Mouse (Mus musculus) hindbrain, embryonic 14.5 days (tissue): ENCODE results near the gene Dll3. TPM values are rescaled to one million over a fixed set of nuclear protein-coding genes. Genes with fewer than 3 reads are reported as not detected.

Experiments
- ATAC-seq: fragments of 200-750 bp; cut with Nextera tagmentation; 2 replicates; pipeline ENCODE4 v1.8.0; 2017; ENCODE audit warnings: moderate number of reproducible peaks, mild to moderate bottlenecking, moderate TSS enrichment, moderate library complexity; ENCODE audit not compliant: low FRiP score
- DNase-seq: peaks from one replicate; pipeline ENCODE4 v3.0.0-alpha.2; 2015; ENCODE audit warnings: low spot score
- H3K27ac ChIP-seq: fragments of 300-500 bp; sonication (generic); 2 replicates; pipeline ENCODE4 v1.5.1; 2014; ENCODE audit warnings: mild to moderate bottlenecking, moderate library complexity
- H3K27me3 ChIP-seq: fragments of 300-500 bp; sonication (generic); 2 replicates; pipeline ENCODE4 v1.6.1; 2014; ENCODE audit warnings: mild to moderate bottlenecking, low read length, mixed read lengths; ENCODE audit not compliant: control insufficient read depth, insufficient read depth
- H3K36me3 ChIP-seq: fragments of 300-500 bp; sonication (generic); replicated peaks from 2 replicates; pipeline ENCODE4 v1.6.1; 2014; ENCODE audit not compliant: control insufficient read depth, insufficient read depth
- H3K4me1 ChIP-seq: fragments of 300-500 bp; sonication (generic); replicated peaks from 2 replicates; pipeline ENCODE4 v1.6.1; 2014; ENCODE audit warnings: antibody characterized with exemption, low read length, mixed read lengths; ENCODE audit not compliant: control insufficient read depth, insufficient read depth
- H3K4me2 ChIP-seq: fragments of 300-500 bp; sonication (generic); replicated peaks from 2 replicates; pipeline ENCODE4 v1.6.1; 2014; ENCODE audit warnings: mild to moderate bottlenecking, moderate library complexity
- H3K4me3 ChIP-seq: fragments of 300-500 bp; sonication (generic); replicated peaks from 2 replicates; pipeline ENCODE4 v1.5.1; 2014; ENCODE audit warnings: mild to moderate bottlenecking, low read length
- H3K9ac ChIP-seq: fragments of 300-500 bp; sonication (generic); 2 replicates; pipeline ENCODE4 v1.6.1; 2014
- H3K9me3 ChIP-seq: fragments of 300-500 bp; sonication (generic); 2 replicates; pipeline ENCODE4 v1.6.1; 2016; ENCODE audit warnings: low read length; ENCODE audit not compliant: control insufficient read depth
- WGBS: fragments of 180-500 bp; shearing (Covaris S2); extraction: QIAGEN DNeasy Blood & Tissue Kit; methylation state at CpG from one replicate; pipeline ENCODE4 v1.1.7; 2014; 5-methylcytosine and 5-hydroxymethylcytosine counted together
- polyA plus RNA-seq: library from polyadenylated mRNA; unstranded; fragments of >200 nt; fragmentation: Nextera tagmentation; extraction: Ambion mirVana; gene quantifications from 2 replicates; pipeline ENCODE4 v1.2.1, GENCODE M21; 2014

Gene Dll3
- polyA plus RNA-seq: 19.1 and 21.0 TPM in 2 replicates

DNA sequence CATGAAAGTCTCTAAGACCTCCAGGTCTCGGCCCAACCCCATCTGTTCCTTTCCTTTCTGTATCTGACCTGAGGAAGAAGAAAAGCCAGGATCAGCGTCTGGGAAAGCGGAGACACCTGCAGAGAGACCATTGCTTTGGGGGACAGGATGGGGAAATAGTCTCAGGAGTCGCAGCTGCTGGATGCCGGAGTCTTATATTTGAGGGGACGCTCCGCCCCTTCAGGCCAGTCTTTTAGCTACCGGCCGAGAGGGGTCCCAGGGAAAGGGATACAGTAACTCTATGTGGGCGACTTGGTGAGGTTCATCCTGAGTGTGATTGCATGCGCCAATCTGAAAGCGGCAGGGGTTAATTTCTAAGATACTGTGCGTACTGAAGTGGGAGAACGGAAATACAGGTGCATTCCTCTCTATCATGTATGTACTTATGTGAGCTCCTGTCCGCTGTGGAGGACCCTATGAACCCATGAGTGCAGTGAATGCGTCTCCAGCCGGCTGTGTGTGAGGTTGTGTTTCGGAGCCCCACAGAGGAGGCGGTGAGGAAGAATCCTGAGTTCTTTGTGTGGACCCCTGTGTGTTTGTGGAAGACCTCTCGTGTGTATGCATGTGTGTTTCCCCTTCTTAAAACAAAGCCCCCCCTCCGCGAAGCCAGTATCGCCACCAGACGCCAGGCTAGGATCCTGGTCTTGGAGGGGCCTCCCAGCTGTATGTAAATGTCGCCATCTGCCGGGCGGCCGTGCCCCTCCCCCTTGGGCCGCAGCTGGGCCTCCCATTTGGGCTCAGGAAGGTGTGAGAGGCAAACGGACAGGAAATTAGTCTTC, at the start of gene Dll3:
Gene Dll3, minus strand, starts transcription at position 623 of the 818 bp plus-strand sequence.
- H3K9ac ChIP-seq: peak within 1 kb of the TSS; percentile 60
- no peaks in the 10 kb centered on the region for H3K27me3 ChIP-seq
- peaks cover 9% of the 10 kb centered on the region; the same call in 1 of the 2 replicates for H3K4me1 ChIP-seq
- under 1% methylated on average over 30 of the region's 30 CpGs for WGBS
- peak within 1 kb of the TSS; percentile 77 for H3K27ac ChIP-seq
- peak within 1 kb of the TSS; percentile 40 for H3K4me3 ChIP-seq
- peak; percentile 70; the same call in 1 of the 2 replicates for ATAC-seq
- H3K36me3 ChIP-seq: peaks cover 22% of the 10 kb centered on the region
- DNase-seq: peak; percentile 69
- no peaks in the 10 kb centered on the region for H3K9me3 ChIP-seq
- H3K4me2 ChIP-seq: peak within 1 kb of the TSS; percentile 66

DNA sequence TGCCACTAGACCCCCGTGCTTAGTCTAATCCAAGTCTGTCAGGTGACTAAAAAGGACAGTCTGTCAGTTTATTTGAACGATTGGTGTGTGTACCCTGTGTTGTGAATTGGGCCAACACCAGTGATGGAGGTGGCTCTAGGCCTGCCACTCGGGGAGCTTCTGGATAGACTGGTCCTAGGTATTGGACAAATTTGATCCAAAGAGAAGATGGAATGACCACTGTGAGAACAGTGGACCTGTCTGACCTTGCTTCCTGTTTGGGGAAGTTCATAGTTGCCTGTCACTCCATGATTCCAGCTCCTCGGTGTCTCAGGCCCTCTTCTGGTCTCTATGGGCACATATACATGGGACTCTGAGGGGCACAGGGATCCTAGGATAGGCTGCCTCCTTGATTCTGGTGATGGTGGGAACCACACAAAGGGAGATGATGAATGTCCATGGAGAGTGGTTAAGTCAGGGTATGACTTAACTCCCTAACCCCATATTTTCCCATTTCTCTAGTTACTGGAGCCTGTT, 49.7 kb upstream of the Dll3 start:
- H3K36me3 ChIP-seq: peaks cover 38% of the 10 kb centered on the region
- no peaks in the 10 kb centered on the region for H3K9me3 ChIP-seq
- H3K9ac ChIP-seq: peak overlapping the region; percentile 97
- H3K4me3 ChIP-seq: peak overlapping the region; percentile 86
- DNase-seq (no peak), ATAC-seq (no peak)
- peak overlapping the region; percentile 88 for H3K4me2 ChIP-seq
- no peaks in the 10 kb centered on the region for H3K27me3 ChIP-seq
- H3K27ac ChIP-seq: no peak overlapping the region
- peaks cover 16% of the 10 kb centered on the region for H3K4me1 ChIP-seq
- WGBS: 37% methylated on average over 4 of the region's 4 CpGs

- Histone ChIP-seq H3K9me3 (no peaks in the 10 kb centered on the region), H3K9ac (peak within 1 kb of the TSS; percentile 97), H3K36me3 (peaks cover 37% of the 10 kb centered on the region), H3K27ac (peak within 1 kb of the TSS; percentile 90), H3K4me3 (peak within 1 kb of the TSS; percentile 86), H3K4me1 (peaks cover 16% of the 10 kb centered on the region), H3K27me3 (no peaks in the 10 kb centered on the region), H3K4me2 (peak within 1 kb of the TSS; percentile 88)
- under 1% methylated on average over 49 of the region's 50 CpGs for WGBS
- DNase-seq (peak; percentile 99), ATAC-seq (peak; percentile 95)
Observed at GRCm38 (mm10) chr7:28350155-28350883, 48.3 kb upstream of the Dll3 start, which contains the start of gene Rps16. Gene Rps16, plus strand, starts transcription at chr7:28350652.

DNA sequence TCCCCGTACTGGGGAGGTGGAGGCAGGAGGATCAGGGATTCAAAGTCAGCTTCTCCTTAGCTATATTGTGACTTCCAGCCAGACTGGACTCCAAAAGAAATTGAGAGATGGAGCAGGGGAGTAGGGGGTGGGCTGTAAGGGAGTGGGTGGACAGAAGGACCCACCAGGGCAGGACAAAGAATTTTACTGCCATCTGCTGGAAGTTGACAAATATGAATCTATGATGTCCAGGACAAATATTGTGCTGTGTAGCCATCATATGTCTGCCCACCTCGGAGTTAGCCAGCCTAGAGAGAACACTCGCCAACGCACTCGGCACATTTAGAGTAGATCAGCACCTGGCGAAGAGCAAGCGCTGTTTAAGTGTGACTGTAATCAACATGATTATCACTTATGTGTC, 46.6 kb upstream of the Dll3 start:
- Histone ChIP-seq H3K4me2 (no peak overlapping the region), H3K36me3 (peaks cover 20% of the 10 kb centered on the region), H3K27ac (no peak overlapping the region), H3K27me3 (no peaks in the 10 kb centered on the region), H3K4me3 (no peak overlapping the region), H3K9me3 (no peaks in the 10 kb centered on the region), H3K4me1 (peaks cover 16% of the 10 kb centered on the region), H3K9ac (no peak overlapping the region)
- DNase-seq (peak; percentile 25), ATAC-seq (no peak)
- WGBS: 91% methylated on average over 7 of the region's 7 CpGs

GRCm38 (mm10) chr7:28347746-28348145, 45.7 kb upstream of the Dll3 start:
- no peak overlapping the region for H3K4me3 ChIP-seq
- WGBS: 77% methylated on average over 3 of the region's 3 CpGs
- no peak for ATAC-seq
- no peaks in the 10 kb centered on the region for H3K27me3 ChIP-seq
- peaks cover 11% of the 10 kb centered on the region for H3K36me3 ChIP-seq
- H3K9me3 ChIP-seq: no peaks in the 10 kb centered on the region
- H3K9ac ChIP-seq: no peak overlapping the region
- H3K27ac ChIP-seq: no peak overlapping the region
- H3K4me2 ChIP-seq: no peak overlapping the region
- peaks cover 16% of the 10 kb centered on the region for H3K4me1 ChIP-seq
- no peak for DNase-seq

- Histone ChIP-seq H3K4me1 (0 out of 2 replicates have a peak, but pooled peaks cover 2% of the 10 kb centered on the region), H3K9ac (no peak overlapping the region), H3K4me2 (no peak overlapping the region), H3K36me3 (no peaks in the 10 kb centered on the region), H3K9me3 (no peaks in the 10 kb centered on the region), H3K27me3 (no peaks in the 10 kb centered on the region), H3K27ac (no peak overlapping the region), H3K4me3 (no peak overlapping the region)
- WGBS: 4% methylated on average over 4 of the region's 4 CpGs
- peak; percentile 84 for DNase-seq
- peak; percentile 18; the same call in 1 of the 2 replicates for ATAC-seq
Observed at GRCm38 (mm10) chr7:28344637-28345036, 42.6 kb upstream of the Dll3 start.

DNA sequence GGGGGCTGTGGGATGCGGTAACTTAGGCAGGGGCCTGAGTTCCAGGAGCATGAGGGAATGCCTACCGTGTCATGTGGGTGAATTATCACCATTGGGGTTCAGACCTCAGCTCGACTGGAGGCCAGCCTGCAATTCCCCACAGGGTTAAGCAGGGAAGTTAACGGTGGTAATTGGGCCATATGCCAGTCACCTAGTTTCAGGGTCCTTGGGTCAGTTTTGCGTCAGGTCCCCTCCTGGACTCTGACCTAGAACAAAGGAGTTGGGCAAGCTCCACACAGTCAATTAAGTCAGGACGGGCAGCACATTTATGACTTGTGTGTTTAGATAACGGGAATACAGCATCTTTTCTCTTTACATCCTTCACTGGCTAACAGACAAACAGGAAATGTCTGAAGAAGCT, 39.3 kb upstream of the Dll3 start:
- no peaks in the 10 kb centered on the region for H3K36me3 ChIP-seq
- whole genome bisulfite sequencing: 46% methylated on average over 7 of the region's 7 CpGs
- ATAC-seq: no peak
- H3K9ac ChIP-seq: no peak overlapping the region
- DNase-seq: no peak
- no peak overlapping the region for H3K4me2 ChIP-seq
- H3K4me3 ChIP-seq: no peak overlapping the region
- no peaks in the 10 kb centered on the region for H3K27me3 ChIP-seq
- no peak overlapping the region for H3K27ac ChIP-seq
- H3K9me3 ChIP-seq: no peaks in the 10 kb centered on the region
- H3K4me1 ChIP-seq: peaks cover 14% of the 10 kb centered on the region

DNA sequence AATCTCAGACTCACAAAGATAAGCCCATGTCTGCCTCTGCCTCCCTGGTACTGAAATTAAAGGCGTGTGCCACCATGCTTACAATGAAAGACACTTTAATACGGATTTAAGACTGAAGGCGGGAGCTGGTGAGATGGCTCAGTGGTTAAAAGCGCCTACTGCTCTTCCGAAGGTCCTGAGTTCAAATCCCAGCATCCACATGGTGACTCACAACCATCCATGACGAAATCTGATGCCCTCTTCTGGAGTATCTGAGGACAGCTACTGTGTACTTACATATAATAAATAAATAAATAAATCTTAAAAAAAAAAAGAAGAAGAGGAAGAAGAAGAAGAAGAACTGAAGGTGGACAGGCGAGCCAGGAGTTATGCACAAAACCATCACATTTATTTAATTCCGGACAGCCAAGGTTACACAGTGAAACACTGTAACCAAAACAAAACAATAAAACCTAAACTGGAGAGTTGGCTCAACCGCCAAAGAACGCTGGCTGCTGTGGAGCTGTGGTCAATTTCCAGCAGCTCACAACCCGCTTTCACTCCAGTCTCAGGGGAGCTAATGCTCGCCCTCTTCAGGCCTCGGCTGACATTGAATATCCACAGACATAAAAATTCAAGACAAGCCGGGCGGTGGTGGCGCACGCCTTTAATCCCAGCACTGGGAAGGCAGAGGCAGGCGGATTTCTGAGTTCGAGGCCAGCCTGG, 37.3 kb upstream of the Dll3 start:
- Histone ChIP-seq H3K4me2 (peak overlapping the region; percentile 93), H3K36me3 (peaks cover 9% of the 10 kb centered on the region; the same call in 1 of the 2 replicates), H3K9me3 (no peaks in the 10 kb centered on the region), H3K4me3 (peak overlapping the region; percentile 88), H3K27me3 (no peaks in the 10 kb centered on the region), H3K4me1 (peaks cover 14% of the 10 kb centered on the region), H3K9ac (peak overlapping the region; percentile 94), H3K27ac (peak overlapping the region; percentile 85)
- no peak for ATAC-seq
- WGBS: 78% methylated on average over 19 of the region's 19 CpGs
- DNase-seq: no peak
